In the genomic region with DNA sequence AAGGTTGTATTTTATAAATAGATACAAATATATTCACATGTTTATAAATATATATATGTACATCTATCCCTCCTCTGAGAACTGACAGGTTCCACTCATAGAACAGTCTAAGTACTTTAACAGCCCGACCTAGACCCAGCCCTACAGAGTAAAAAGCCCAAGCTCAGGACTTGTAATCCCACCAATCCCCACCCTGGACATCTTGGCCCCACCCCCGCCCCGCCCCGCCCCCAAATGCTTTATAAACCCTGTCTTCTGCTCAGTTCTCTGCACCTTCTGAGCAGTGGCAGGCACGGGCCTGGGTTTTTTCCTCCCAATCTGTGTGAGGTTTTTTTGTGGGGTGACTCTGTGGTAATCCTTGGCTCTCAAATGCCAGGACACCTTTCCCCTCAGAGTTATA, we compare ENCODE assay signal across 23 mouse cellular contexts. TPM values are rescaled to one million over a fixed set of nuclear protein-coding genes. Genes with fewer than 3 reads are reported as not detected.
DNase-seq lines count a peak whose midpoint lies in the region; ATAC-seq and TF ChIP-seq lines count a peak whose summit lies in the region.
"Had no signal": no experiment of that assay in that cellular context is flagged by ENCODE, and none has a peak within 500 bp of the region (broad histone marks: within the 10 kb centered on the region; RNA-seq: fewer than 3 reads in every experiment).

No protein-coding gene starts in this region.

- no peak for DNase-seq in forebrain, embryonic 11.5 days (ENCODE audit: low spot score)
- DNase-seq in forebrain, postnatal 0 days = no peak
- no peak for DNase-seq in intestine, embryonic 14.5 days (ENCODE audit: low spot score)
- no peak for DNase-seq in liver, embryonic 14.5 days (ENCODE audit: low read depth in 3 of 3, low spot score in 3 of 3)
- no peak for DNase-seq in layer of hippocampus, postnatal 25 days (ENCODE audit: extremely low spot score in 1 of 2, low spot score in 1 of 2)

- ATAC-seq in forebrain, embryonic 11.5 days (replicated peaks; ENCODE audit: low FRiP score) = peak; percentile 29; the same call in 1 of the 2 replicates
- no peak for ATAC-seq in forebrain, postnatal 0 days
- ATAC-seq in intestine, embryonic 14.5 days (replicated peaks; ENCODE audit: low FRiP score, low TSS enrichment, low read depth) = 0 out of 2 replicates have a peak, but pooled peaks have one; percentile 1
- no peak for ATAC-seq in intestine, postnatal 0 days
- peak; percentile 10; the same call in 1 of the 2 replicates for ATAC-seq in neural tube, embryonic 12.5 days (ENCODE audit: low FRiP score, low read depth)
- ATAC-seq in neural tube, embryonic 15.5 days (ENCODE audit: low FRiP score) = no peak
- ATAC-seq in liver, embryonic 14.5 days (ENCODE audit: insufficient read depth) = peak; percentile 5; the same call in 1 of the 2 replicates

- H3K9me3 ChIP-seq in forebrain, embryonic 11.5 days (ENCODE audit: control insufficient read depth, low read length) = no peaks in the 10 kb centered on the region
- no peaks in the 10 kb centered on the region for H3K9me3 ChIP-seq in forebrain, postnatal 0 days (ENCODE audit: low read length)
- H3K9me3 ChIP-seq in intestine, embryonic 14.5 days (ENCODE audit: control insufficient read depth, low read length) = no peaks in the 10 kb centered on the region
- H3K9me3 ChIP-seq in intestine, postnatal 0 days (ENCODE audit: control insufficient read depth) = no peaks in the 10 kb centered on the region
- H3K9me3 ChIP-seq in neural tube, embryonic 12.5 days = no peaks in the 10 kb centered on the region
- H3K9me3 ChIP-seq in neural tube, embryonic 15.5 days (replicated peaks) = no peaks in the 10 kb centered on the region
- H3K9me3 ChIP-seq in liver, embryonic 14.5 days (ENCODE audit: control insufficient read depth, low read length) = no peaks in the 10 kb centered on the region
- H3K9me3 ChIP-seq: embryonic facial prominence, embryonic 12.5 days; heart, embryonic 15.5 days; liver, embryonic 15.5 days; neural tube, embryonic 13.5 days had no signal

- H3K36me3 ChIP-seq in forebrain, embryonic 11.5 days (ENCODE audit: control insufficient read depth, insufficient read depth, low read length) = no peaks in the 10 kb centered on the region; the same call in 1 of the 2 replicates
- peaks cover 12% of the 10 kb centered on the region for H3K36me3 ChIP-seq in forebrain, postnatal 0 days (ENCODE audit: insufficient read depth)
- peaks cover 20% of the 10 kb centered on the region for H3K36me3 ChIP-seq in intestine, embryonic 14.5 days (ENCODE audit: control insufficient read depth, insufficient read depth, low read length)
- peaks cover 7% of the 10 kb centered on the region; the same call in 1 of the 2 replicates for H3K36me3 ChIP-seq in intestine, postnatal 0 days (ENCODE audit: control insufficient read depth, insufficient read depth)
- peaks cover 22% of the 10 kb centered on the region for H3K36me3 ChIP-seq in neural tube, embryonic 12.5 days
- peaks cover 8% of the 10 kb centered on the region; the same call in 1 of the 2 replicates for H3K36me3 ChIP-seq in neural tube, embryonic 15.5 days
- H3K36me3 ChIP-seq in liver, embryonic 14.5 days (replicated peaks; ENCODE audit: control insufficient read depth, insufficient read depth, low read depth) = 0 out of 2 replicates have a peak, but pooled peaks cover 4% of the 10 kb centered on the region
- H3K36me3 ChIP-seq: heart, embryonic 15.5 days had no signal

- TF ChIP-seq CTCF in forebrain, postnatal 0 days (IDR thresholded peaks at IDR 0.05; ENCODE audit: low read depth) = no peak
- TF ChIP-seq CTCF in intestine, postnatal 0 days (IDR thresholded peaks at IDR 0.05; ENCODE audit: low read depth) = no peak
- TF ChIP-seq CTCF in liver, embryonic 14.5 days (IDR thresholded peaks at IDR 0.05; ENCODE audit: low read depth) = no peak

- no peak overlapping the region for H3K9ac ChIP-seq in forebrain, embryonic 11.5 days (ENCODE audit: low read length)
- H3K9ac ChIP-seq in forebrain, postnatal 0 days = no peak overlapping the region
- H3K9ac ChIP-seq in intestine, embryonic 14.5 days (ENCODE audit: low read length) = no peak overlapping the region
- no peak overlapping the region for H3K9ac ChIP-seq in intestine, postnatal 0 days (ENCODE audit: low read depth, low read length)
- no peak overlapping the region for H3K9ac ChIP-seq in neural tube, embryonic 12.5 days
- no peak overlapping the region for H3K9ac ChIP-seq in neural tube, embryonic 15.5 days (replicated peaks)
- H3K9ac ChIP-seq in liver, embryonic 14.5 days (replicated peaks) = no peak overlapping the region
- H3K9ac ChIP-seq: embryonic facial prominence, embryonic 12.5 days; heart, embryonic 15.5 days; liver, embryonic 15.5 days; neural tube, embryonic 13.5 days had no signal

- WGBS in forebrain, embryonic 11.5 days = 46% methylated on average over 5 of the region's 5 CpGs
- 52% methylated on average over 5 of the region's 5 CpGs for WGBS in forebrain, postnatal 0 days
- 55% methylated on average over 5 of the region's 5 CpGs for WGBS in intestine, embryonic 14.5 days
- 56% methylated on average over 5 of the region's 5 CpGs for WGBS in intestine, postnatal 0 days
- 50% methylated on average over 5 of the region's 5 CpGs for whole genome bisulfite sequencing in neural tube, embryonic 12.5 days
- 59% methylated on average over 5 of the region's 5 CpGs for WGBS in neural tube, embryonic 15.5 days
- WGBS in liver, embryonic 14.5 days (ENCODE audit: insufficient replicate concordance) = 43% methylated on average over 5 of the region's 5 CpGs

- H3K4me3 ChIP-seq in forebrain, embryonic 11.5 days (ENCODE audit: low read depth, low read length) = no peak overlapping the region
- H3K4me3 ChIP-seq in forebrain, postnatal 0 days (ENCODE audit: low read depth, low read length) = no peak overlapping the region
- H3K4me3 ChIP-seq in intestine, embryonic 14.5 days (ENCODE audit: low read depth, low read length) = no peak overlapping the region
- H3K4me3 ChIP-seq in intestine, postnatal 0 days (ENCODE audit: low read depth, low read length) = no peak overlapping the region
- H3K4me3 ChIP-seq in neural tube, embryonic 12.5 days = no peak overlapping the region
- H3K4me3 ChIP-seq in neural tube, embryonic 15.5 days (replicated peaks) = no peak overlapping the region
- no peak overlapping the region for H3K4me3 ChIP-seq in liver, embryonic 14.5 days (ENCODE audit: insufficient read depth in 1 of 2, low read depth in 2 of 2, low read length in 2 of 2)
- H3K4me3 ChIP-seq: embryonic facial prominence, embryonic 12.5 days; heart, adult 2 months; heart, embryonic 15.5 days; liver, embryonic 15.5 days; neural tube, embryonic 13.5 days had no signal

- peaks cover 8% of the 10 kb centered on the region for H3K4me1 ChIP-seq in forebrain, embryonic 11.5 days (replicated peaks; ENCODE audit: control insufficient read depth, insufficient read depth, low read length)
- peaks cover 13% of the 10 kb centered on the region for H3K4me1 ChIP-seq in forebrain, postnatal 0 days (ENCODE audit: insufficient read depth)
- H3K4me1 ChIP-seq in intestine, embryonic 14.5 days (replicated peaks; ENCODE audit: control insufficient read depth, insufficient read depth, low read length) = peaks cover 21% of the 10 kb centered on the region
- peaks cover 1% of the 10 kb centered on the region; the same call in 1 of the 2 replicates for H3K4me1 ChIP-seq in intestine, postnatal 0 days (replicated peaks; ENCODE audit: control insufficient read depth, insufficient read depth, low read length)
- peaks cover 31% of the 10 kb centered on the region for H3K4me1 ChIP-seq in neural tube, embryonic 12.5 days
- H3K4me1 ChIP-seq in neural tube, embryonic 15.5 days = peaks cover 27% of the 10 kb centered on the region
- H3K4me1 ChIP-seq in liver, embryonic 14.5 days (replicated peaks; ENCODE audit: control insufficient read depth in 2 of 2, insufficient read depth in 2 of 2, low read length in 1 of 2) = peaks cover 0 to 9% of the 10 kb centered on the region in 2 experiments; a peak in 2 of 4 replicates

- no peak overlapping the region for H3K4me2 ChIP-seq in forebrain, embryonic 11.5 days (ENCODE audit: low read depth, low read length, severe bottlenecking)
- no peak overlapping the region for H3K4me2 ChIP-seq in forebrain, postnatal 0 days (ENCODE audit: low read depth)
- no peak overlapping the region for H3K4me2 ChIP-seq in intestine, embryonic 14.5 days (ENCODE audit: low read length)
- H3K4me2 ChIP-seq in intestine, postnatal 0 days (replicated peaks; ENCODE audit: low read depth) = no peak overlapping the region
- H3K4me2 ChIP-seq in neural tube, embryonic 12.5 days (replicated peaks) = no peak overlapping the region
- H3K4me2 ChIP-seq in neural tube, embryonic 15.5 days = no peak overlapping the region
- H3K4me2 ChIP-seq in liver, embryonic 14.5 days (ENCODE audit: low read depth) = no peak overlapping the region
- H3K4me2 ChIP-seq: embryonic facial prominence, embryonic 12.5 days; heart, embryonic 15.5 days; liver, embryonic 15.5 days; neural tube, embryonic 13.5 days had no signal

- H3K27ac ChIP-seq in forebrain, embryonic 11.5 days (ENCODE audit: low read depth, low read length) = no peak overlapping the region
- H3K27ac ChIP-seq in forebrain, postnatal 0 days (ENCODE audit: low read depth, low read length) = no peak overlapping the region
- no peak overlapping the region for H3K27ac ChIP-seq in intestine, embryonic 14.5 days (ENCODE audit: low read depth)
- H3K27ac ChIP-seq in intestine, postnatal 0 days (ENCODE audit: low read depth, low read length) = no peak overlapping the region
- no peak overlapping the region for H3K27ac ChIP-seq in neural tube, embryonic 12.5 days
- no peak overlapping the region for H3K27ac ChIP-seq in neural tube, embryonic 15.5 days (replicated peaks)
- no peak overlapping the region for H3K27ac ChIP-seq in liver, embryonic 14.5 days
- H3K27ac ChIP-seq: embryonic facial prominence, embryonic 12.5 days; heart, adult 2 months; heart, embryonic 15.5 days; liver, embryonic 15.5 days; neural tube, embryonic 13.5 days had no signal

- no peak for TF ChIP-seq EP300 in liver, embryonic 14.5 days (IDR thresholded peaks at IDR 0.05; ENCODE audit: low read depth)

- no peaks in the 10 kb centered on the region for H3K27me3 ChIP-seq in forebrain, embryonic 11.5 days (ENCODE audit: control insufficient read depth, insufficient read depth, low read length)
- no peaks in the 10 kb centered on the region for H3K27me3 ChIP-seq in forebrain, postnatal 0 days (ENCODE audit: insufficient read depth, low read length)
- H3K27me3 ChIP-seq in intestine, embryonic 14.5 days (replicated peaks; ENCODE audit: control insufficient read depth, insufficient read depth, low read length) = no peaks in the 10 kb centered on the region
- no peaks in the 10 kb centered on the region for H3K27me3 ChIP-seq in intestine, postnatal 0 days (replicated peaks; ENCODE audit: control insufficient read depth, insufficient read depth, low read length)
- H3K27me3 ChIP-seq in neural tube, embryonic 12.5 days (replicated peaks) = no peaks in the 10 kb centered on the region
- no peaks in the 10 kb centered on the region for H3K27me3 ChIP-seq in neural tube, embryonic 15.5 days (replicated peaks)
- H3K27me3 ChIP-seq in liver, embryonic 14.5 days (ENCODE audit: control insufficient read depth, insufficient read depth, low read length) = no peaks in the 10 kb centered on the region
- H3K27me3 ChIP-seq: embryonic facial prominence, embryonic 12.5 days; heart, embryonic 15.5 days; neural tube, embryonic 13.5 days had no signal

RNA-seq across cellular contexts. Expression of a gene that starts 5.9 kb away (rescaled TPM):
- polyA plus RNA-seq in forebrain, embryonic 11.5 days (2014; fragmentation: Nextera tagmentation; extraction: Ambion mirVana) = 2,277 and 2,481 TPM in 2 replicates
- total RNA-seq in forebrain, postnatal 0 days (2014; rRNA removed) = 598 and 704 TPM in 2 replicates
- 2,127 and 2,602 TPM in 2 replicates for polyA plus RNA-seq in forebrain, postnatal 0 days (2015; fragmentation: Nextera tagmentation; extraction: Ambion mirVana)
- polyA plus RNA-seq in intestine, embryonic 14.5 days (2014; fragmentation: Nextera tagmentation; extraction: Ambion mirVana) = 3,019 and 3,193 TPM in 2 replicates
- 489 and 529 TPM in 2 replicates for polyA plus RNA-seq in intestine, postnatal 0 days (2015; fragmentation: Nextera tagmentation; extraction: Ambion mirVana)
- 1,568 and 1,704 TPM in 2 replicates for polyA plus RNA-seq in neural tube, embryonic 12.5 days (2016; fragmentation: Nextera tagmentation; extraction: Ambion mirVana)
- 1,840 and 1,880 TPM in 2 replicates for polyA plus RNA-seq in neural tube, embryonic 15.5 days (2015; fragmentation: Nextera tagmentation; extraction: Ambion mirVana)
- 846 and 879 TPM in 2 replicates for polyA plus RNA-seq in liver, embryonic 14.5 days (2012; rRNA removed)
- 746 and 755 TPM in 2 replicates for polyA plus RNA-seq in liver, embryonic 14.5 days (2014; fragmentation: Nextera tagmentation; extraction: Ambion mirVana)
- total RNA-seq in layer of hippocampus, postnatal 25 days (2021) = 100 to 1,000 TPM; 420 to 504 TPM

RNA-seq across cellular contexts. Expression of a gene that starts 16.9 kb away (rescaled TPM):
- polyA plus RNA-seq in forebrain, embryonic 11.5 days (2014; fragmentation: Nextera tagmentation; extraction: Ambion mirVana) = 6.9 and 8.8 TPM in 2 replicates
- 4.5 and 5.1 TPM in 2 replicates for total RNA-seq in forebrain, postnatal 0 days (2014; rRNA removed)
- 7.4 and 7.8 TPM in 2 replicates for polyA plus RNA-seq in forebrain, postnatal 0 days (2015; fragmentation: Nextera tagmentation; extraction: Ambion mirVana)
- polyA plus RNA-seq in intestine, embryonic 14.5 days (2014; fragmentation: Nextera tagmentation; extraction: Ambion mirVana) = 39.6 and 41.3 TPM in 2 replicates
- 74.4 and 81.5 TPM in 2 replicates for polyA plus RNA-seq in intestine, postnatal 0 days (2015; fragmentation: Nextera tagmentation; extraction: Ambion mirVana)
- 8.4 and 8.9 TPM in 2 replicates for polyA plus RNA-seq in neural tube, embryonic 12.5 days (2016; fragmentation: Nextera tagmentation; extraction: Ambion mirVana)
- polyA plus RNA-seq in neural tube, embryonic 15.5 days (2015; fragmentation: Nextera tagmentation; extraction: Ambion mirVana) = 6.3 and 16.2 TPM in 2 replicates
- polyA plus RNA-seq in liver, embryonic 14.5 days (2012; rRNA removed) = 33.8 and 36.4 TPM in 2 replicates
- polyA plus RNA-seq in liver, embryonic 14.5 days (2014; fragmentation: Nextera tagmentation; extraction: Ambion mirVana) = 42.7 and 43.7 TPM in 2 replicates
- 1 to 10 TPM; 2.2 to 4.5 TPM for total RNA-seq in layer of hippocampus, postnatal 25 days (2021)

RNA-seq across cellular contexts. Expression of a gene that starts 31.8 kb away (rescaled TPM):
- polyA plus RNA-seq in forebrain, embryonic 11.5 days (2014; fragmentation: Nextera tagmentation; extraction: Ambion mirVana) = not detected in 2 replicates
- not detected in 2 replicates for total RNA-seq in forebrain, postnatal 0 days (2014; rRNA removed)
- polyA plus RNA-seq in forebrain, postnatal 0 days (2015; fragmentation: Nextera tagmentation; extraction: Ambion mirVana) = not detected in 2 replicates
- polyA plus RNA-seq in intestine, embryonic 14.5 days (2014; fragmentation: Nextera tagmentation; extraction: Ambion mirVana) = not detected in 2 replicates
- polyA plus RNA-seq in intestine, postnatal 0 days (2015; fragmentation: Nextera tagmentation; extraction: Ambion mirVana) = not detected in 2 replicates
- not detected in 2 replicates for polyA plus RNA-seq in neural tube, embryonic 12.5 days (2016; fragmentation: Nextera tagmentation; extraction: Ambion mirVana)
- not detected in 2 replicates for polyA plus RNA-seq in neural tube, embryonic 15.5 days (2015; fragmentation: Nextera tagmentation; extraction: Ambion mirVana)
- polyA plus RNA-seq in liver, embryonic 14.5 days (2012; rRNA removed) = not detected in 2 replicates
- polyA plus RNA-seq in liver, embryonic 14.5 days (2014; fragmentation: Nextera tagmentation; extraction: Ambion mirVana) = 0.10 TPM in 1 of 2 replicates, not detected in the other
- not detected for total RNA-seq in layer of hippocampus, postnatal 25 days (2021)
- total RNA-seq: adrenal gland, adult 8-10 months; gastrocnemius, postnatal 25 days; heart, adult 2 months; hematopoietic stem cell, adult 5-6 weeks; layer of hippocampus, postnatal 10 days; megakaryocyte, adult 5-6 weeks; monocyte, adult 5-6 weeks had no signal
- polyA plus RNA-seq: cortical plate, adult 2 months; embryonic facial prominence, embryonic 12.5 days; heart, embryonic 15.5 days; kidney, embryonic 16.5 days; large intestine, adult 2 months; limb, embryonic 11.5 days; liver, embryonic 15.5 days; neural tube, embryonic 13.5 days had no signal

RNA-seq across cellular contexts. Expression of a gene that starts 39.1 kb away (rescaled TPM):
- polyA plus RNA-seq in forebrain, embryonic 11.5 days (2014; fragmentation: Nextera tagmentation; extraction: Ambion mirVana) = 2.3 and 3.4 TPM in 2 replicates
- 2.1 and 4.7 TPM in 2 replicates for total RNA-seq in forebrain, postnatal 0 days (2014; rRNA removed)
- polyA plus RNA-seq in forebrain, postnatal 0 days (2015; fragmentation: Nextera tagmentation; extraction: Ambion mirVana) = 1.4 and 1.7 TPM in 2 replicates
- 2.2 and 2.6 TPM in 2 replicates for polyA plus RNA-seq in intestine, embryonic 14.5 days (2014; fragmentation: Nextera tagmentation; extraction: Ambion mirVana)
- 2.8 and 3.7 TPM in 2 replicates for polyA plus RNA-seq in intestine, postnatal 0 days (2015; fragmentation: Nextera tagmentation; extraction: Ambion mirVana)
- 2.7 TPM in 2 replicates for polyA plus RNA-seq in neural tube, embryonic 12.5 days (2016; fragmentation: Nextera tagmentation; extraction: Ambion mirVana)
- polyA plus RNA-seq in neural tube, embryonic 15.5 days (2015; fragmentation: Nextera tagmentation; extraction: Ambion mirVana) = 1.2 and 1.9 TPM in 2 replicates
- polyA plus RNA-seq in liver, embryonic 14.5 days (2012; rRNA removed) = 0.23 and 0.47 TPM in 2 replicates
- 0.18 TPM in 1 of 2 replicates, not detected in the other for polyA plus RNA-seq in liver, embryonic 14.5 days (2014; fragmentation: Nextera tagmentation; extraction: Ambion mirVana)
- total RNA-seq in layer of hippocampus, postnatal 25 days (2021) = 1 to 10 TPM; 3.8 to 4.7 TPM
- total RNA-seq: gastrocnemius, postnatal 25 days had no signal

RNA-seq across cellular contexts. Expression of a gene that starts 55.7 kb away (rescaled TPM):
- polyA plus RNA-seq in forebrain, embryonic 11.5 days (2014; fragmentation: Nextera tagmentation; extraction: Ambion mirVana) = 4.6 and 5.2 TPM in 2 replicates
- total RNA-seq in forebrain, postnatal 0 days (2014; rRNA removed) = 19.2 and 22.8 TPM in 2 replicates
- polyA plus RNA-seq in forebrain, postnatal 0 days (2015; fragmentation: Nextera tagmentation; extraction: Ambion mirVana) = 18.6 and 21.3 TPM in 2 replicates
- polyA plus RNA-seq in intestine, embryonic 14.5 days (2014; fragmentation: Nextera tagmentation; extraction: Ambion mirVana) = 11.4 and 11.6 TPM in 2 replicates
- 11.6 and 14.4 TPM in 2 replicates for polyA plus RNA-seq in intestine, postnatal 0 days (2015; fragmentation: Nextera tagmentation; extraction: Ambion mirVana)
- polyA plus RNA-seq in neural tube, embryonic 12.5 days (2016; fragmentation: Nextera tagmentation; extraction: Ambion mirVana) = 2.1 and 4.2 TPM in 2 replicates
- 9.6 and 13.8 TPM in 2 replicates for polyA plus RNA-seq in neural tube, embryonic 15.5 days (2015; fragmentation: Nextera tagmentation; extraction: Ambion mirVana)
- 71.5 and 90.6 TPM in 2 replicates for polyA plus RNA-seq in liver, embryonic 14.5 days (2012; rRNA removed)
- polyA plus RNA-seq in liver, embryonic 14.5 days (2014; fragmentation: Nextera tagmentation; extraction: Ambion mirVana) = 68.8 and 75.7 TPM in 2 replicates
- total RNA-seq in layer of hippocampus, postnatal 25 days (2021) = 1 to 10 TPM; 3.9 to 6.5 TPM
- total RNA-seq: megakaryocyte, adult 5-6 weeks; monocyte, adult 5-6 weeks had no signal

Comparison
In these comparisons a context has a peak if more than half of its experiments do, and no peak if none do; other contexts are left out.
1. ATAC-seq: peak in forebrain, embryonic 11.5 days (single experiment), intestine, embryonic 14.5 days (single experiment), neural tube, embryonic 12.5 days (single experiment) and liver, embryonic 14.5 days (single experiment); none in forebrain, postnatal 0 days (single experiment), intestine, postnatal 0 days (single experiment) and neural tube, embryonic 15.5 days (single experiment).